Mouse (Mus musculus): ENCODE results near the gene Prdm11. TPM values are rescaled to one million over a fixed set of nuclear protein-coding genes. Genes with fewer than 3 reads are reported as not detected.

Gene Prdm11
- polyA plus RNA-seq, 1 experiment from 2014 or later: 8.0 TPM

- peak; percentile 39; the same call in 1 of the 2 replicates for ATAC-seq
- peaks cover 12% of the 10 kb centered on the region for H3K4me1 ChIP-seq (replicated peaks)
- H3K4me3 ChIP-seq (replicated peaks): no peak overlapping the region
- H3K36me3 ChIP-seq: no peaks in the 10 kb centered on the region
- WGBS: 6% methylated on average over 12 of the region's 12 CpGs
- H3K9ac ChIP-seq: no peak overlapping the region
- H3K4me2 ChIP-seq (replicated peaks): no peak overlapping the region
- no peaks in the 10 kb centered on the region for H3K27me3 ChIP-seq (replicated peaks)
- H3K27ac ChIP-seq: no peak overlapping the region
- H3K9me3 ChIP-seq: no peaks in the 10 kb centered on the region
These were observed 97.8 kb downstream of the Prdm11 start for GRCm38 (mm10) chr2:92947981-92948698.

GRCm38 (mm10) chr2:92945824-92946598, 100.0 kb downstream of the Prdm11 start:
- Histone ChIP-seq H3K9me3 (no peaks in the 10 kb centered on the region), H3K27ac (no peak overlapping the region), H3K4me2 (replicated peaks) (no peak overlapping the region), H3K36me3 (no peaks in the 10 kb centered on the region), H3K9ac (no peak overlapping the region), H3K4me1 (replicated peaks) (peaks cover 12% of the 10 kb centered on the region), H3K4me3 (replicated peaks) (no peak overlapping the region), H3K27me3 (replicated peaks) (no peaks in the 10 kb centered on the region)
- no peak for ATAC-seq
- WGBS: 89% methylated on average over 11 of the region's 11 CpGs

GRCm38 (mm10) chr2:92945125-92945746, 100.7 kb downstream of the Prdm11 start:
- no peaks in the 10 kb centered on the region for H3K9me3 ChIP-seq
- no peaks in the 10 kb centered on the region for H3K36me3 ChIP-seq
- H3K27me3 ChIP-seq (replicated peaks): no peaks in the 10 kb centered on the region
- H3K4me1 ChIP-seq (replicated peaks): peaks cover 12% of the 10 kb centered on the region
- ATAC-seq: no peak
- no peak overlapping the region for H3K27ac ChIP-seq
- no peak overlapping the region for H3K4me3 ChIP-seq (replicated peaks)
- H3K4me2 ChIP-seq (replicated peaks): no peak overlapping the region
- no peak overlapping the region for H3K9ac ChIP-seq
- WGBS: 81% methylated on average over 11 of the region's 11 CpGs

GRCm38 (mm10) chr2:92944356-92944755, 101.6 kb downstream of the Prdm11 start:
- no peak overlapping the region for H3K4me3 ChIP-seq (replicated peaks)
- no peak for ATAC-seq
- H3K9me3 ChIP-seq: no peaks in the 10 kb centered on the region
- H3K27ac ChIP-seq: no peak overlapping the region
- H3K36me3 ChIP-seq: no peaks in the 10 kb centered on the region
- WGBS: 77% methylated on average over 3 of the region's 3 CpGs
- H3K4me1 ChIP-seq (replicated peaks): peaks cover 12% of the 10 kb centered on the region
- H3K9ac ChIP-seq: no peak overlapping the region
- H3K4me2 ChIP-seq (replicated peaks): no peak overlapping the region
- no peaks in the 10 kb centered on the region for H3K27me3 ChIP-seq (replicated peaks)

GRCm38 (mm10) chr2:92943406-92943805, 102.6 kb downstream of the Prdm11 start:
- peaks cover 9% of the 10 kb centered on the region for H3K4me1 ChIP-seq (replicated peaks)
- no peaks in the 10 kb centered on the region for H3K36me3 ChIP-seq
- no peaks in the 10 kb centered on the region for H3K27me3 ChIP-seq (replicated peaks)
- no peak overlapping the region for H3K4me3 ChIP-seq (replicated peaks)
- H3K4me2 ChIP-seq (replicated peaks): no peak overlapping the region
- ATAC-seq: no peak
- WGBS: 83% methylated on average over 3 of the region's 3 CpGs
- no peaks in the 10 kb centered on the region for H3K9me3 ChIP-seq
- no peak overlapping the region for H3K9ac ChIP-seq
- no peak overlapping the region for H3K27ac ChIP-seq

GRCm38 (mm10) chr2:92941463-92941862, 104.5 kb downstream of the Prdm11 start:
- Histone ChIP-seq H3K36me3 (no peaks in the 10 kb centered on the region), H3K27me3 (replicated peaks) (no peaks in the 10 kb centered on the region), H3K9me3 (no peaks in the 10 kb centered on the region), H3K4me1 (replicated peaks) (no peaks in the 10 kb centered on the region), H3K9ac (no peak overlapping the region), H3K27ac (no peak overlapping the region), H3K4me3 (replicated peaks) (no peak overlapping the region), H3K4me2 (replicated peaks) (no peak overlapping the region)
- 71% methylated on average over 3 of the region's 3 CpGs for WGBS
- no peak for ATAC-seq

- H3K4me2 ChIP-seq (replicated peaks): no peak overlapping the region
- no peaks in the 10 kb centered on the region for H3K9me3 ChIP-seq
- 86% methylated on average over 9 of the region's 9 CpGs for WGBS
These were observed 105.0 kb downstream of the Prdm11 start for GRCm38 (mm10) chr2:92940963-92941362.

GRCm38 (mm10) chr2:92938827-92939226, 107.1 kb downstream of the Prdm11 start:
- H3K36me3 ChIP-seq: no peaks in the 10 kb centered on the region
- no peak overlapping the region for H3K4me2 ChIP-seq (replicated peaks)
- ATAC-seq: no peak
- H3K4me1 ChIP-seq (replicated peaks): peaks cover 5% of the 10 kb centered on the region; the same call in 1 of the 2 replicates
- no peaks in the 10 kb centered on the region for H3K9me3 ChIP-seq
- H3K4me3 ChIP-seq (replicated peaks): no peak overlapping the region
- 93% methylated on average over 7 of the region's 7 CpGs for WGBS
- no peak overlapping the region for H3K27ac ChIP-seq
- H3K27me3 ChIP-seq (replicated peaks): no peaks in the 10 kb centered on the region
- no peak overlapping the region for H3K9ac ChIP-seq

More at GRCm38 (mm10) chr2:92940963-92941362, 105.0 kb downstream of the Prdm11 start:
- Histone ChIP-seq H3K27me3 (replicated peaks) (no peaks in the 10 kb centered on the region), H3K4me3 (replicated peaks) (no peak overlapping the region), H3K27ac (no peak overlapping the region), H3K9ac (no peak overlapping the region), H3K4me1 (replicated peaks) (no peaks in the 10 kb centered on the region), H3K36me3 (no peaks in the 10 kb centered on the region)
- no peak for ATAC-seq

GRCm38 (mm10) chr2:92938063-92938462, 107.9 kb downstream of the Prdm11 start:
- peaks cover 5% of the 10 kb centered on the region; the same call in 1 of the 2 replicates for H3K4me1 ChIP-seq (replicated peaks)
- no peaks in the 10 kb centered on the region for H3K9me3 ChIP-seq
- no peak overlapping the region for H3K27ac ChIP-seq
- H3K9ac ChIP-seq: no peak overlapping the region
- no peaks in the 10 kb centered on the region for H3K36me3 ChIP-seq
- no peak overlapping the region for H3K4me3 ChIP-seq (replicated peaks)
- ATAC-seq: no peak
- 77% methylated on average over 5 of the region's 5 CpGs for whole genome bisulfite sequencing
- no peaks in the 10 kb centered on the region for H3K27me3 ChIP-seq (replicated peaks)
- H3K4me2 ChIP-seq (replicated peaks): no peak overlapping the region

- Histone ChIP-seq H3K27ac (no peak overlapping the region), H3K4me2 (replicated peaks) (no peak overlapping the region), H3K36me3 (no peaks in the 10 kb centered on the region), H3K4me1 (replicated peaks) (peaks cover 5% of the 10 kb centered on the region; the same call in 1 of the 2 replicates), H3K9me3 (no peaks in the 10 kb centered on the region), H3K4me3 (replicated peaks) (no peak overlapping the region), H3K9ac (no peak overlapping the region), H3K27me3 (replicated peaks) (no peaks in the 10 kb centered on the region)
- 55% methylated on average over 3 of the region's 3 CpGs for WGBS
- no peak for ATAC-seq
These were observed 110.5 kb downstream of the Prdm11 start for GRCm38 (mm10) chr2:92935483-92935882.

- 29% methylated on average over 10 of the region's 10 CpGs for WGBS
These were observed 111.5 kb downstream of the Prdm11 start for GRCm38 (mm10) chr2:92934312-92934982.

GRCm38 (mm10) chr2:92933379-92933778, 112.6 kb downstream of the Prdm11 start:
- no peaks in the 10 kb centered on the region for H3K9me3 ChIP-seq
- ATAC-seq: no peak
- H3K27me3 ChIP-seq (replicated peaks): no peaks in the 10 kb centered on the region
- peaks cover 5% of the 10 kb centered on the region; the same call in 1 of the 2 replicates for H3K4me1 ChIP-seq (replicated peaks)
- H3K27ac ChIP-seq: no peak overlapping the region
- no peak overlapping the region for H3K4me3 ChIP-seq (replicated peaks)
- no peak overlapping the region for H3K4me2 ChIP-seq (replicated peaks)
- H3K9ac ChIP-seq: no peak overlapping the region
- 81% methylated on average over 6 of the region's 6 CpGs for WGBS
- no peaks in the 10 kb centered on the region for H3K36me3 ChIP-seq

More at GRCm38 (mm10) chr2:92934312-92934982, 111.5 kb downstream of the Prdm11 start:
- Histone ChIP-seq H3K9ac (no peak overlapping the region), H3K27me3 (replicated peaks) (no peaks in the 10 kb centered on the region), H3K4me1 (replicated peaks) (peaks cover 5% of the 10 kb centered on the region; the same call in 1 of the 2 replicates), H3K9me3 (no peaks in the 10 kb centered on the region), H3K4me3 (replicated peaks) (no peak overlapping the region), H3K36me3 (no peaks in the 10 kb centered on the region), H3K27ac (no peak overlapping the region), H3K4me2 (replicated peaks) (no peak overlapping the region)
- ATAC-seq: no peak

Measured in intestine, embryonic 15.5 days (tissue).